Mouse (Mus musculus) kidney, embryonic 15.5 days (tissue): ENCODE measurements at regions not wholly inside any gene's neighbourhood (a gene's known extent, or its start where the extent isn't known, plus 50 kb on each side); places are given as distances from the start of the nearest gene placed in this dataset.

Experiments used
- ATAC-seq: fragments of 200-750 bp; cut with Nextera tagmentation; replicated peaks from 2 replicates; pipeline ENCODE4 v1.8.0; 2017; ENCODE audit warnings: moderate TSS enrichment; ENCODE audit not compliant: low FRiP score
- H3K27ac ChIP-seq: fragments of 300-500 bp; sonication (generic); 2 replicates; pipeline ENCODE4 v1.5.1; 2015; ENCODE audit warnings: mild to moderate bottlenecking, inconsistent platforms
- H3K27me3 ChIP-seq: fragments of 300-500 bp; sonication (generic); 2 replicates; pipeline ENCODE4 v1.6.1; 2015; ENCODE audit warnings: inconsistent platforms
- H3K36me3 ChIP-seq: fragments of 300-500 bp; sonication (generic); 2 replicates; pipeline ENCODE4 v1.6.1; 2015; ENCODE audit warnings: inconsistent platforms
- H3K4me1 ChIP-seq: fragments of 300-500 bp; sonication (generic); 2 replicates; pipeline ENCODE4 v1.6.1; 2015; ENCODE audit warnings: inconsistent platforms
- H3K4me2 ChIP-seq: fragments of 300-500 bp; sonication (generic); 2 replicates; pipeline ENCODE4 v1.6.1; 2015; ENCODE audit warnings: moderate library complexity, mild to moderate bottlenecking, inconsistent platforms
- H3K4me3 ChIP-seq: fragments of 300-500 bp; sonication (generic); replicated peaks from 2 replicates; pipeline ENCODE4 v1.5.1; 2015; ENCODE audit warnings: mild to moderate bottlenecking, inconsistent platforms
- H3K9ac ChIP-seq: fragments of 300-500 bp; sonication (generic); 2 replicates; pipeline ENCODE4 v1.6.1; 2015; ENCODE audit warnings: mild to moderate bottlenecking, inconsistent platforms
- H3K9me3 ChIP-seq: fragments of 300-500 bp; sonication (generic); replicated peaks from 2 replicates; pipeline ENCODE4 v1.6.1; 2016; ENCODE audit warnings: inconsistent platforms
- WGBS: fragments of 180-500 bp; shearing (Covaris S2); methylation state at CpG from one replicate; pipeline ENCODE4 v1.1.7; 2015; ENCODE audit warnings: mixed read lengths; 5-methylcytosine and 5-hydroxymethylcytosine counted together

GRCm38 (mm10) chr15:36945309-36945708 is 62.3 kb downstream of the Zfp706 start:
- Histone ChIP-seq H3K4me2 (no peak overlapping the region), H3K4me3 (no peak overlapping the region), H3K27me3 (no peaks in the 10 kb centered on the region), H3K4me1 (no peaks in the 10 kb centered on the region), H3K36me3 (no peaks in the 10 kb centered on the region), H3K9me3 (no peaks in the 10 kb centered on the region), H3K9ac (no peak overlapping the region), H3K27ac (no peak overlapping the region)
- ATAC-seq, result no peak
- 91% methylated on average over 4 of the region's 4 CpGs for WGBS

- Histone ChIP-seq H3K4me3 (no peak overlapping the region), H3K27ac (no peak overlapping the region), H3K9me3 (no peaks in the 10 kb centered on the region), H3K9ac (no peak overlapping the region), H3K27me3 (no peaks in the 10 kb centered on the region), H3K4me1 (no peaks in the 10 kb centered on the region), H3K4me2 (no peak overlapping the region), H3K36me3 (no peaks in the 10 kb centered on the region)
- no peak for ATAC-seq
- 73% methylated on average over 8 of the region's 8 CpGs for WGBS
Measured at GRCm38 (mm10) chr15:36944556-36945171, 62.9 kb downstream of the Zfp706 start.

GRCm38 (mm10) chr15:36943492-36944112 is 64.0 kb downstream of the Zfp706 start:
- Histone ChIP-seq H3K4me1 (peaks cover 7% of the 10 kb centered on the region), H3K27me3 (no peaks in the 10 kb centered on the region), H3K4me2 (no peak overlapping the region), H3K9ac (no peak overlapping the region), H3K9me3 (no peaks in the 10 kb centered on the region), H3K4me3 (no peak overlapping the region), H3K36me3 (no peaks in the 10 kb centered on the region), H3K27ac (no peak overlapping the region)
- 51% methylated on average over 12 of the region's 12 CpGs for WGBS
- no peak for ATAC-seq

GRCm38 (mm10) chr15:36942261-36942660 is 65.3 kb downstream of the Zfp706 start:
- Histone ChIP-seq H3K4me1 (peaks cover 21% of the 10 kb centered on the region), H3K4me3 (no peak overlapping the region), H3K27me3 (no peaks in the 10 kb centered on the region), H3K36me3 (no peaks in the 10 kb centered on the region), H3K9ac (no peak overlapping the region), H3K9me3 (no peaks in the 10 kb centered on the region), H3K27ac (no peak overlapping the region), H3K4me2 (no peak overlapping the region)
- ATAC-seq, result no peak
- 69% methylated on average over 4 of the region's 4 CpGs for WGBS

GRCm38 (mm10) chr15:36941741-36942140 is 65.8 kb downstream of the Zfp706 start:
- H3K9ac ChIP-seq, result no peak overlapping the region
- WGBS, result 85% methylated on average over 5 of the region's 5 CpGs
- peaks cover 23% of the 10 kb centered on the region for H3K4me1 ChIP-seq
- no peak overlapping the region for H3K4me3 ChIP-seq
- no peak overlapping the region for H3K4me2 ChIP-seq
- ATAC-seq, result no peak
- H3K36me3 ChIP-seq, result no peaks in the 10 kb centered on the region
- no peaks in the 10 kb centered on the region for H3K27me3 ChIP-seq
- no peaks in the 10 kb centered on the region for H3K9me3 ChIP-seq
- no peak overlapping the region for H3K27ac ChIP-seq

- no peaks in the 10 kb centered on the region for H3K9me3 ChIP-seq
- peaks cover 23% of the 10 kb centered on the region for H3K4me1 ChIP-seq
- H3K27ac ChIP-seq, result no peak overlapping the region
- no peak for ATAC-seq
- no peak overlapping the region for H3K4me3 ChIP-seq
- no peaks in the 10 kb centered on the region for H3K36me3 ChIP-seq
- H3K27me3 ChIP-seq, result no peaks in the 10 kb centered on the region
- no peak overlapping the region for H3K4me2 ChIP-seq
- 91% methylated on average over 9 of the region's 9 CpGs for WGBS
- no peak overlapping the region for H3K9ac ChIP-seq
Measured at GRCm38 (mm10) chr15:36939608-36940007, 68.0 kb downstream of the Zfp706 start.

- peak overlapping the region; percentile 80 for H3K27ac ChIP-seq
Measured at GRCm38 (mm10) chr15:36939153-36939552, 68.4 kb downstream of the Zfp706 start.

GRCm38 (mm10) chr15:36938511-36939150 is 68.9 kb downstream of the Zfp706 start:
- Histone ChIP-seq H3K9ac (peak overlapping the region; percentile 64), H3K4me2 (peak overlapping the region; percentile 93), H3K27me3 (no peaks in the 10 kb centered on the region), H3K4me3 (peak overlapping the region; percentile 60), H3K36me3 (no peaks in the 10 kb centered on the region), H3K27ac (peak overlapping the region; percentile 80), H3K4me1 (peaks cover 23% of the 10 kb centered on the region), H3K9me3 (no peaks in the 10 kb centered on the region)
- WGBS, result under 1% methylated on average over 57 of the region's 57 CpGs
- peak; percentile 95 for ATAC-seq

More at GRCm38 (mm10) chr15:36939153-36939552, 68.4 kb downstream of the Zfp706 start:
- Histone ChIP-seq H3K27me3 (no peaks in the 10 kb centered on the region), H3K4me2 (peak overlapping the region; percentile 93), H3K9ac (peak overlapping the region; percentile 64), H3K4me1 (peaks cover 23% of the 10 kb centered on the region), H3K4me3 (peak overlapping the region; percentile 60), H3K36me3 (no peaks in the 10 kb centered on the region), H3K9me3 (no peaks in the 10 kb centered on the region)
- WGBS, result 28% methylated on average over 9 of the region's 9 CpGs
- peak; percentile 40; the same call in 1 of the 2 replicates for ATAC-seq

GRCm38 (mm10) chr15:36937757-36938498 is 69.6 kb downstream of the Zfp706 start:
- H3K4me1 ChIP-seq, result peaks cover 23% of the 10 kb centered on the region
- H3K27me3 ChIP-seq, result no peaks in the 10 kb centered on the region
- peak overlapping the region; percentile 64 for H3K9ac ChIP-seq
- H3K4me2 ChIP-seq, result peak overlapping the region; percentile 93
- no peaks in the 10 kb centered on the region for H3K36me3 ChIP-seq
- ATAC-seq, result no peak
- no peaks in the 10 kb centered on the region for H3K9me3 ChIP-seq
- peak overlapping the region; percentile 80 for H3K27ac ChIP-seq
- WGBS, result 19% methylated on average over 13 of the region's 13 CpGs
- peak overlapping the region; percentile 60 for H3K4me3 ChIP-seq

- H3K27ac ChIP-seq, result no peak overlapping the region
Measured at GRCm38 (mm10) chr15:36937067-36937657, 70.4 kb downstream of the Zfp706 start.

GRCm38 (mm10) chr15:36934801-36935200 is 72.8 kb downstream of the Zfp706 start:
- Histone ChIP-seq H3K27me3 (no peaks in the 10 kb centered on the region), H3K4me2 (no peak overlapping the region), H3K9ac (no peak overlapping the region), H3K9me3 (no peaks in the 10 kb centered on the region), H3K4me1 (peaks cover 23% of the 10 kb centered on the region), H3K4me3 (no peak overlapping the region), H3K36me3 (no peaks in the 10 kb centered on the region), H3K27ac (no peak overlapping the region)
- ATAC-seq, result no peak
- 77% methylated on average over 2 of the region's 3 CpGs for WGBS

More at GRCm38 (mm10) chr15:36937067-36937657, 70.4 kb downstream of the Zfp706 start:
- Histone ChIP-seq H3K9me3 (no peaks in the 10 kb centered on the region), H3K4me3 (no peak overlapping the region), H3K4me2 (no peak overlapping the region), H3K36me3 (no peaks in the 10 kb centered on the region), H3K27me3 (no peaks in the 10 kb centered on the region), H3K4me1 (peaks cover 23% of the 10 kb centered on the region), H3K9ac (no peak overlapping the region)
- 83% methylated on average over 11 of the region's 11 CpGs for WGBS
- ATAC-seq, result no peak
